ENCODE assay signal across 9 mouse cellular contexts in the genomic region with DNA sequence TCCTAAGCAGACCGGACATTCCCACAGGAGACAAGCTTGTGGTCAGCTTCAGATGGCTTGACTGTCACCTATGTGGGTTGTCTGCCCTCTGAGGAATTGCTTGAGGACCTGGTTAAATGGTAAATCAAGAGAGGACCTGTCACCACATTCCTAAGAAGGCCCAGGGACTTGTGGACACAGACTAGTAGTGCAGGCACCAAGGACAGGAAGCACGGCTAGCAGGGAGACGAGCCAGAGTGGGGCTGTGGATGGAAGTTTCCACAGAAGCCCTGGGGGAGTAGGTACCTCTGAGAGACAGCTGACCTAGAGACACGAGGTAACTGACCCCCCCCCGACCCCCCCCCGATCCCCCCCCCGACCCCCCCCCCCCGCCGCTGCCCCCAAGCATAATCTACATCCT. TPM values are rescaled to one million over a fixed set of nuclear protein-coding genes. Genes with fewer than 3 reads are reported as not detected.
DNase-seq lines count a peak whose midpoint lies in the region; ATAC-seq and TF ChIP-seq lines count a peak whose summit lies in the region.
"Had no signal": no experiment of that assay in that cellular context is flagged by ENCODE, and none has a peak within 500 bp of the region (broad histone marks: within the 10 kb centered on the region; RNA-seq: fewer than 3 reads in every experiment).

No protein-coding gene starts in this region.

- peaks cover 2% of the 10 kb centered on the region; the same call in 1 of the 2 replicates for H3K36me3 ChIP-seq in kidney, embryonic 15.5 days
- no peaks in the 10 kb centered on the region for H3K36me3 ChIP-seq in forebrain, postnatal 0 days (ENCODE audit: insufficient read depth)
- no peaks in the 10 kb centered on the region for H3K36me3 ChIP-seq in myocyte (ENCODE audit: control insufficient read depth, insufficient read depth)

- H3K4me1 ChIP-seq in kidney, embryonic 15.5 days = peaks cover 70% of the 10 kb centered on the region
- H3K4me1 ChIP-seq in forebrain, postnatal 0 days (ENCODE audit: insufficient read depth) = peaks cover 13% of the 10 kb centered on the region

- H3K9me3 ChIP-seq in kidney, embryonic 15.5 days (replicated peaks) = no peaks in the 10 kb centered on the region
- no peaks in the 10 kb centered on the region for H3K9me3 ChIP-seq in forebrain, postnatal 0 days (ENCODE audit: low read length)

- WGBS in kidney, embryonic 15.5 days = 24% methylated on average over 5 of the region's 9 CpGs
- 42% methylated on average over 9 of the region's 9 CpGs for WGBS in forebrain, postnatal 0 days

- no peak overlapping the region for H3K4me2 ChIP-seq in kidney, embryonic 15.5 days
- H3K4me2 ChIP-seq in forebrain, postnatal 0 days (ENCODE audit: low read depth) = no peak overlapping the region
- peak overlapping the region; percentile 14 for H3K4me2 ChIP-seq in myocyte (ENCODE audit: low read depth)

- no peak overlapping the region for H3K4me3 ChIP-seq in kidney, embryonic 15.5 days (replicated peaks)
- H3K4me3 ChIP-seq in forebrain, postnatal 0 days (ENCODE audit: low read depth, low read length) = no peak overlapping the region
- no peak overlapping the region for H3K4me3 ChIP-seq in myocyte

- DNase-seq in kidney, postnatal 36 days = no peak
- peak; percentile 24 for DNase-seq in adrenal gland, postnatal 25 days
- no peak for DNase-seq in forebrain, postnatal 0 days
- no peak for DNase-seq in frontal cortex, adult 2 months (ENCODE audit: extremely low spot score in 1 of 2, low spot score in 1 of 2)
- DNase-seq in spleen, postnatal 36 days (ENCODE audit: low spot score in 2 of 2) = no peak
- no peak for DNase-seq in layer of hippocampus, postnatal 36 days

- no peaks in the 10 kb centered on the region for H3K27me3 ChIP-seq in kidney, embryonic 15.5 days
- no peaks in the 10 kb centered on the region for H3K27me3 ChIP-seq in forebrain, postnatal 0 days (ENCODE audit: insufficient read depth, low read length)
- no peaks in the 10 kb centered on the region for H3K27me3 ChIP-seq in myocyte (ENCODE audit: control insufficient read depth, insufficient read depth, insufficient read length)

- H3K79me2 ChIP-seq in myocyte (ENCODE audit: control insufficient read depth, insufficient read depth) = peaks cover 7% of the 10 kb centered on the region

- H3K9ac ChIP-seq in kidney, embryonic 15.5 days = no peak overlapping the region
- no peak overlapping the region for H3K9ac ChIP-seq in forebrain, postnatal 0 days

- TF ChIP-seq CTCF in forebrain, postnatal 0 days (IDR thresholded peaks at IDR 0.05; ENCODE audit: low read depth) = no peak

- TF ChIP-seq POLR2A in myocyte (IDR thresholded peaks at IDR 0.05; ENCODE audit: insufficient read length, low read depth) = no peak

- no peak overlapping the region for H3ac ChIP-seq in myocyte (ENCODE audit: control insufficient read depth, insufficient read length)

- no peak for ATAC-seq in kidney, embryonic 15.5 days (replicated peaks; ENCODE audit: low FRiP score)
- no peak for ATAC-seq in forebrain, postnatal 0 days

- H3K27ac ChIP-seq in kidney, embryonic 15.5 days = peak overlapping the region; percentile 77
- H3K27ac ChIP-seq in forebrain, postnatal 0 days (ENCODE audit: low read depth, low read length) = 0 out of 2 replicates have a peak overlapping the region, but pooled peaks have one; percentile 11

TF ChIP-seq in myocyte, 11 proteins besides CTCF, POLR2A, EP300 and RAD21:
- TF ChIP-seq POLR2AphosphoS2 (IDR thresholded peaks at IDR 0.05; ENCODE audit: insufficient read length, low read depth) = no peak
- no peak for TF ChIP-seq CEBPB (IDR thresholded peaks at IDR 0.05; ENCODE audit: insufficient read depth, poor library complexity, severe bottlenecking)
- TF ChIP-seq MYOG (IDR thresholded peaks at IDR 0.05; ENCODE audit: control insufficient read depth in 1 of 3, insufficient read depth in 1 of 3, insufficient read length in 2 of 3, low read depth in 2 of 3) = no peak
- no peak for TF ChIP-seq SRF (IDR thresholded peaks at IDR 0.05; ENCODE audit: control insufficient read depth, insufficient read length, low read depth)
- TF ChIP-seq TCF3 (IDR thresholded peaks at IDR 0.05; ENCODE audit: insufficient read length, low read depth) = no peak
- TF ChIP-seq TCF12 (IDR thresholded peaks at IDR 0.05; ENCODE audit: insufficient read depth, poor library complexity, severe bottlenecking) = no peak

RNA-seq across cellular contexts. Expression of gene Dlg5, which starts 39.4 kb away (rescaled TPM):
- 14.5 and 18.6 TPM in 2 replicates for polyA plus RNA-seq in kidney, embryonic 15.5 days (2015; fragmentation: Nextera tagmentation; extraction: Ambion mirVana)
- 66.6 and 85.5 TPM in 2 replicates for total RNA-seq in adrenal gland, postnatal 25 days (2021)
- total RNA-seq in forebrain, postnatal 0 days (2014; rRNA removed) = 45.6 and 70.6 TPM in 2 replicates
- 9.5 and 14.1 TPM in 2 replicates for polyA plus RNA-seq in forebrain, postnatal 0 days (2015; fragmentation: Nextera tagmentation; extraction: Ambion mirVana)
- 16.5 TPM for polyA plus RNA-seq in myocyte (2012; fragmentation: generic; extraction: Trizol)
- 29.8 and 32.3 TPM in 2 replicates for polyA plus RNA-seq in frontal cortex, adult 2 months (2012; rRNA removed)
- total RNA-seq in layer of hippocampus, postnatal 36 days (2021) = 10 to 100 TPM; 57.8 to 61.7 TPM
- total RNA-seq: MEL had no signal
